Mouse (Mus musculus): ENCODE measurements around the gene Tmem132d. TPM values are rescaled to one million over a fixed set of nuclear protein-coding genes. Genes with fewer than 3 reads are reported as not detected.
A peak's percentile ranks its signal among the peaks of the same experiment; 100 is the strongest.

Gene Tmem132d
- polyA plus RNA-seq, 1 experiment from 2014 or later, result 0.70 TPM

- 73% methylated on average over 17 of the region's 17 CpGs for WGBS
- Histone ChIP-seq H3K4me2 (replicated peaks) (peak overlapping the region; percentile 13; the same call in 1 of the 2 replicates), H3K4me3 (no peak overlapping the region)
Measured at GRCm38 (mm10) chr5:128204685-128205320, 228.1 kb downstream of the Tmem132d start.

GRCm38 (mm10) chr5:128203879-128204581 is 228.8 kb downstream of the Tmem132d start:
- Histone ChIP-seq H3K4me3 (no peak overlapping the region), H3K27ac (replicated peaks) (peak overlapping the region; percentile 52; the same call in 1 of the 2 replicates), H3K4me1 (peaks cover 21% of the 10 kb centered on the region), H3K9ac (replicated peaks) (peak overlapping the region; percentile 28; the same call in 1 of the 2 replicates), H3K9me3 (no peaks in the 10 kb centered on the region), H3K27me3 (peaks cover 6% of the 10 kb centered on the region; the same call in 1 of the 2 replicates), H3K36me3 (no peaks in the 10 kb centered on the region), H3K4me2 (replicated peaks) (peak overlapping the region; percentile 13; the same call in 1 of the 2 replicates)
- peak; percentile 70 for ATAC-seq (ENCODE audit: low FRiP score, low read depth)
- WGBS, result 14% methylated on average over 9 of the region's 9 CpGs

More at GRCm38 (mm10) chr5:128204685-128205320, 228.1 kb downstream of the Tmem132d start:
- Histone ChIP-seq H3K9me3 (no peaks in the 10 kb centered on the region), H3K4me1 (peaks cover 21% of the 10 kb centered on the region), H3K27me3 (peaks cover 6% of the 10 kb centered on the region; the same call in 1 of the 2 replicates), H3K9ac (replicated peaks) (peak overlapping the region; percentile 28; the same call in 1 of the 2 replicates), H3K27ac (replicated peaks) (peak overlapping the region; percentile 52; the same call in 1 of the 2 replicates), H3K36me3 (no peaks in the 10 kb centered on the region)
- ATAC-seq (ENCODE audit: low FRiP score, low read depth), result 0 out of 2 replicates have a peak, but pooled peaks have one; percentile 12

- Histone ChIP-seq H3K27me3 (no peaks in the 10 kb centered on the region), H3K9ac (replicated peaks) (no peak overlapping the region), H3K27ac (replicated peaks) (no peak overlapping the region), H3K4me3 (no peak overlapping the region), H3K4me2 (replicated peaks) (no peak overlapping the region), H3K4me1 (no peaks in the 10 kb centered on the region; the same call in 1 of the 2 replicates), H3K9me3 (no peaks in the 10 kb centered on the region), H3K36me3 (no peaks in the 10 kb centered on the region)
- 64% methylated on average over 4 of the region's 4 CpGs for WGBS
- ATAC-seq (ENCODE audit: low FRiP score, low read depth), result no peak
Measured at GRCm38 (mm10) chr5:128194106-128194505, 238.8 kb downstream of the Tmem132d start.

- Histone ChIP-seq H3K4me2 (replicated peaks) (no peak overlapping the region), H3K27me3 (no peaks in the 10 kb centered on the region), H3K9me3 (no peaks in the 10 kb centered on the region), H3K27ac (replicated peaks) (no peak overlapping the region), H3K9ac (replicated peaks) (no peak overlapping the region), H3K4me1 (no peaks in the 10 kb centered on the region; the same call in 1 of the 2 replicates), H3K36me3 (no peaks in the 10 kb centered on the region), H3K4me3 (no peak overlapping the region)
- no peak for ATAC-seq (ENCODE audit: low FRiP score, low read depth)
- 86% methylated on average over 6 of the region's 6 CpGs for WGBS
Measured at GRCm38 (mm10) chr5:128192485-128193055, 240.3 kb downstream of the Tmem132d start.

- Histone ChIP-seq H3K27ac (replicated peaks) (no peak overlapping the region), H3K4me3 (no peak overlapping the region), H3K4me1 (no peaks in the 10 kb centered on the region; the same call in 1 of the 2 replicates), H3K9me3 (no peaks in the 10 kb centered on the region), H3K27me3 (no peaks in the 10 kb centered on the region), H3K4me2 (replicated peaks) (no peak overlapping the region), H3K9ac (replicated peaks) (no peak overlapping the region), H3K36me3 (no peaks in the 10 kb centered on the region)
- no peak for ATAC-seq (ENCODE audit: low FRiP score, low read depth)
- WGBS, result 72% methylated on average over 9 of the region's 9 CpGs
Measured at GRCm38 (mm10) chr5:128191710-128192109, 241.2 kb downstream of the Tmem132d start.

GRCm38 (mm10) chr5:128190243-128190820 is 242.5 kb downstream of the Tmem132d start:
- no peak overlapping the region for H3K4me2 ChIP-seq (replicated peaks)
- no peaks in the 10 kb centered on the region; the same call in 1 of the 2 replicates for H3K4me1 ChIP-seq
- H3K27ac ChIP-seq (replicated peaks), result no peak overlapping the region
- no peak for ATAC-seq (ENCODE audit: low FRiP score, low read depth)
- no peaks in the 10 kb centered on the region for H3K36me3 ChIP-seq
- H3K9ac ChIP-seq (replicated peaks), result no peak overlapping the region
- H3K9me3 ChIP-seq, result no peaks in the 10 kb centered on the region
- H3K27me3 ChIP-seq, result no peaks in the 10 kb centered on the region
- WGBS, result 73% methylated on average over 14 of the region's 14 CpGs
- H3K4me3 ChIP-seq, result no peak overlapping the region

GRCm38 (mm10) chr5:128176234-128176633 is 256.6 kb downstream of the Tmem132d start:
- Histone ChIP-seq H3K9me3 (no peaks in the 10 kb centered on the region), H3K27ac (replicated peaks) (no peak overlapping the region), H3K4me2 (replicated peaks) (no peak overlapping the region), H3K4me3 (no peak overlapping the region), H3K9ac (replicated peaks) (no peak overlapping the region), H3K4me1 (no peaks in the 10 kb centered on the region), H3K36me3 (no peaks in the 10 kb centered on the region), H3K27me3 (no peaks in the 10 kb centered on the region)
- ATAC-seq (ENCODE audit: low FRiP score, low read depth), result no peak
- WGBS, result 92% methylated on average over 2 of the region's 2 CpGs

DNA sequence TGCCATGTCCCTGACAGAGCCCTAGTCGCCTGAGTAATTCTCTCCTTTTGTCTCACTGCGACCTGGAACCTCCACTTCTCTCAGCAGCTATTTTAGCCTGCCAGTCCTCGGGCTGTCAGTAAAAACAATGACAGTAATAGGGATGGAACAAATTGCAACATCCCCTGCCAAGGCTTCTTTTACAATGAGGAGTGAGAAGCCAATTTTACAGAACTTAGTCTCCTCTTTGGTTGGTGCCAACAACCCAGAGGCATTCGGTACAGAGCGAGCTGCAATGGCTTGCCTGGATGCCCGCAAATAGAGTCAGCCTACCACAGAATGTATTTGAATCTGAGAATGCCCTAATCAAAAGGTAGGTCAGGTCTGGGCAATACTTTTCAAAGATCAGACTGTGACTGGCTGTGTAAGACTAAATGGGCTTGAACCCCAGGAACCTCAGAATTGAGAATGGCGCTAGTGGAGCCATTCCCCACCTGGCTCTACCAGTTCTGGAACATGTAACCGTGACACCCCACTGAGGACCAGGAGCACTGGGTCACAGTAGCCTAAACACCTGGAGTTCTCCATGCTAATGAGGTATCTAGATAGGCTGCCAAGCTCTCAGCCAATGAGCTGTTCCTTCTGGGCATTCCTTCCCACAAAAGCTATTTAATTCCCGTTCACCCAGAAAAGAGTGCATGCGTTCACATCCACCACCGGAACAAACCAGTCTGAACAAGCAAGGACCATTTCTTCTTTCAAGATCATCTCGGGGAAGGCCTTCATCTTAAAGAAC is 273.8 kb downstream of the Tmem132d start:
- H3K36me3 ChIP-seq, result no peaks in the 10 kb centered on the region
- WGBS, result 79% methylated on average over 12 of the region's 12 CpGs
- ATAC-seq (ENCODE audit: low FRiP score, low read depth), result no peak
- no peaks in the 10 kb centered on the region for H3K9me3 ChIP-seq
- no peaks in the 10 kb centered on the region for H3K27me3 ChIP-seq
- H3K4me2 ChIP-seq (replicated peaks), result no peak overlapping the region
- H3K9ac ChIP-seq (replicated peaks), result no peak overlapping the region
- no peak overlapping the region for H3K4me3 ChIP-seq
- no peaks in the 10 kb centered on the region for H3K4me1 ChIP-seq
- H3K27ac ChIP-seq (replicated peaks), result no peak overlapping the region

GRCm38 (mm10) chr5:128151461-128151860 is 281.4 kb downstream of the Tmem132d start:
- Histone ChIP-seq H3K4me2 (replicated peaks) (no peak overlapping the region), H3K27ac (replicated peaks) (no peak overlapping the region), H3K9ac (replicated peaks) (no peak overlapping the region), H3K9me3 (no peaks in the 10 kb centered on the region), H3K4me1 (no peaks in the 10 kb centered on the region), H3K4me3 (no peak overlapping the region), H3K36me3 (no peaks in the 10 kb centered on the region), H3K27me3 (no peaks in the 10 kb centered on the region)
- 86% methylated on average over 8 of the region's 8 CpGs for WGBS
- ATAC-seq (ENCODE audit: low FRiP score, low read depth), result no peak

DNA sequence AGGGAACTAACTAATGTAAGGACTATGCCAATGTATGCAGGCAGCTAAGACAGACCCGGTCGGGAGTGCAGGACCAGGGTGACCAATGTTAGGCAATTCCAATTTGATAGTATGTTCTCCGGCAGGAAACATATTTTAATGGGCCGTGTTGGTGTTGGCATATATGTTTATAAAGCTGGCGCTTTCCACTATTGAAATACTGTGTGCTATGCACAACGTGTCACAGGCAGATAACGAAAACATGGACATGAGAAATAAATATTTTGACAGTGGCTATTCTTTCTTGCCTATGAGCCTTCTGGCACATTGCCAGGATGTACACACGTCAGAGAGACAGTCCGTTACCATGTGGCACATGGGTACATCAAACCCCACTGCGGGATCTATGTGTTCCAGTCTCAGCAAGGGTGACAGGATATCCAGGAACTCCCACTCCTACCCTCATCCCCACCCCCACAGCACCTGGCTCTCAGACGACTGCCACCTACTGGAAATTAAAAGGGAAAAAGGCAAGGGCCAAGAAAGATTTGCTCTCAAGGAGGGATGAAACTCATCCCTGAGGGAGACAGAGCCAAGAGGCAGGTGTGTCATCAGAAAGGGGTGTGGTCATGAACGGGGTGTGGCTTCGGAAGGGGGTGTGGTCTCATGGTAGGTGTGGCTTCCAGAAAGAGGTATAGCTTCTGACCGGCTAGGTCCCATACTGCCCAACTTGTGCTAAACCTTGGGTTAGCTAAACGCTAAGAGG is 285.8 kb downstream of the Tmem132d start:
- H3K9me3 ChIP-seq, result no peaks in the 10 kb centered on the region
- H3K4me3 ChIP-seq, result no peak overlapping the region
- no peaks in the 10 kb centered on the region for H3K36me3 ChIP-seq
- 91% methylated on average over 15 of the region's 15 CpGs for WGBS
- no peak overlapping the region for H3K27ac ChIP-seq (replicated peaks)
- no peak for ATAC-seq (ENCODE audit: low FRiP score, low read depth)
- no peaks in the 10 kb centered on the region for H3K4me1 ChIP-seq
- no peaks in the 10 kb centered on the region for H3K27me3 ChIP-seq
- no peak overlapping the region for H3K9ac ChIP-seq (replicated peaks)
- no peak overlapping the region for H3K4me2 ChIP-seq (replicated peaks)

DNA sequence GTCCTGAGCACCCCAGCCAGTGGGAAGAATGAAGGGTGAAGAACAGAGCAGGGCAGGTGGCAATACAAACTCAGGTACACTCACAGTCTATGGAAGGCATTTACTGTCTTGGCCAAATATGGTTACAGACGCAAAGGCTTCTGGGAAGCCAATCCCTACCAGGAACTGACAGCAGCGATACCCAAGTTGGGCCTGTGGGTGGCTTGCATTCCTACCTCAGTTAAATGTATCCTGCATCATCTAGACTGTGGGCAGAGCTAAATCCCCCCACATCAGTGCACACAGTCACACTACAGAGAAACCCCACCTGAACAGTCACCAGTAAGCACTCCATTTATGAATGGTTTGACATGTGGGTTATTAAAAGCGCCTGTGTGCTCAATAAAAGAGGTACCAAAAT is 288.1 kb downstream of the Tmem132d start:
- no peak overlapping the region for H3K27ac ChIP-seq (replicated peaks)
- H3K27me3 ChIP-seq, result no peaks in the 10 kb centered on the region
- H3K9ac ChIP-seq (replicated peaks), result no peak overlapping the region
- H3K4me2 ChIP-seq (replicated peaks), result no peak overlapping the region
- no peaks in the 10 kb centered on the region for H3K36me3 ChIP-seq
- H3K4me1 ChIP-seq, result no peaks in the 10 kb centered on the region
- WGBS, result 91% methylated on average over 3 of the region's 3 CpGs
- H3K4me3 ChIP-seq, result no peak overlapping the region
- H3K9me3 ChIP-seq, result no peaks in the 10 kb centered on the region
- no peak for ATAC-seq (ENCODE audit: low FRiP score, low read depth)
